Comparison of ENCODE assay signal across 9 mouse cellular contexts in the genomic region with DNA sequence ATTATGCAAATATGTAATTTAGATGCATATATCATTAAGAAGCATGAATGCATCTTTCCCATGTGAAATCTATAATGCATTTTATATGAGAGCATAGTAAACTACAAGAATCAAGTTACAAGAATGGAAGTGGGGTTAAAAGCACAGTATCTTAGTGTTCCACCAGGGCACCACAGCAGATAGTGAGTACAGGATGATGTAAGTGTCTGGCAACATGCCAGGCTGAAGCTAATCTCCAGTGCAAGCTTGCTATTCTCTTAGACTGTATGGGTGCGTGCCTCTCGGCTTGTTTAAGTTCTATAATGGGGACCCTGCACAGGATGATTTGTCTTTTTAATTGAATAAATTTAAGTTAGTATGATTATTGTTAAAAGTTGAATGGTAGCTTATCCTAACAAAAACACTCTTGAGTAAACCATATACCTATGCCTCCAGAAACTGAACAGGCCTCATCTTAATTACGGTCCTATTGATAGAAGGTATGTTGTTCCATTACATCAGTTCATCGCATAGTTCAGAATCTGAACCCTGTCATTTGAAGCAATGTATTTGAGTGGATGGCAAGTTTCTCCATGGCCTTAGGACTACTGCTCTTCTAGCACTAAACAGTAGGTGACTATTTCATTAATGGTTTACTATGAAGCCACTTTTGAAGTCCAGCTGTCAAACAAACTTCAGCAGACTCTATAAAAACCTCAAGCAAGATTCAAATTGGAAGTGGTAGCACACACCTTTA. TPM values are rescaled to one million over a fixed set of nuclear protein-coding genes. Genes with fewer than 3 reads are reported as not detected.
DNase-seq lines count a peak whose midpoint lies in the region; ATAC-seq and TF ChIP-seq lines count a peak whose summit lies in the region.
"Had no signal": no experiment of that assay in that cellular context is flagged by ENCODE, and none has a peak within 500 bp of the region (broad histone marks: within the 10 kb centered on the region; RNA-seq: fewer than 3 reads in every experiment).

No protein-coding gene starts in this region.

- 71% methylated on average over 4 of the region's 4 CpGs for WGBS in embryonic facial prominence, embryonic 14.5 days
- 28% methylated on average over 4 of the region's 4 CpGs for WGBS in heart, embryonic 16.5 days

- ATAC-seq in embryonic facial prominence, embryonic 14.5 days (ENCODE audit: low read depth): peak; percentile 88
- ATAC-seq in heart, embryonic 16.5 days (replicated peaks; ENCODE audit: extremely low read depth, insufficient read depth, low FRiP score): peak; percentile 97

- TF ChIP-seq CTCF in left cerebral cortex, adult 2 months (IDR thresholded peaks at IDR 0.05): peak; percentile 29
- TF ChIP-seq CTCF in layer of hippocampus, adult 2 months (conservative IDR thresholded peaks at IDR 0.05): peak; percentile 69

- no peak overlapping the region for H3K4me2 ChIP-seq in embryonic facial prominence, embryonic 14.5 days (ENCODE audit: low read depth, low read length)
- H3K4me2 ChIP-seq in heart, embryonic 16.5 days (ENCODE audit: low read depth, low read length): no peak overlapping the region
- H3K4me2 ChIP-seq: limb, embryonic 13.5 days had no signal

- peaks cover 31% of the 10 kb centered on the region for H3K36me3 ChIP-seq in embryonic facial prominence, embryonic 14.5 days (ENCODE audit: control insufficient read depth, insufficient read depth, low read length)
- H3K36me3 ChIP-seq in heart, embryonic 16.5 days (ENCODE audit: control insufficient read depth, insufficient read depth): peaks cover 28% of the 10 kb centered on the region

- no peak overlapping the region for H3K27ac ChIP-seq in left cerebral cortex, adult 2 months
- H3K27ac ChIP-seq in embryonic facial prominence, embryonic 14.5 days (replicated peaks; ENCODE audit: low read depth, low read length): no peak overlapping the region
- peak overlapping the region; percentile 79 for H3K27ac ChIP-seq in heart, embryonic 16.5 days (ENCODE audit: low read length)
- no peak overlapping the region for H3K27ac ChIP-seq in layer of hippocampus, adult 2 months
- H3K27ac ChIP-seq: limb, embryonic 13.5 days had no signal

- H3K9me3 ChIP-seq in embryonic facial prominence, embryonic 14.5 days (ENCODE audit: control insufficient read depth, low read length): no peaks in the 10 kb centered on the region
- no peaks in the 10 kb centered on the region for H3K9me3 ChIP-seq in heart, embryonic 16.5 days (replicated peaks; ENCODE audit: control insufficient read depth, low read length)
- H3K9me3 ChIP-seq: limb, embryonic 13.5 days had no signal

- H3K9ac ChIP-seq in embryonic facial prominence, embryonic 14.5 days (ENCODE audit: low read depth, low read length): no peak overlapping the region
- no peak overlapping the region for H3K9ac ChIP-seq in heart, embryonic 16.5 days (ENCODE audit: low read length)
- H3K9ac ChIP-seq: limb, embryonic 13.5 days had no signal

- H3K27me3 ChIP-seq in embryonic facial prominence, embryonic 14.5 days (replicated peaks; ENCODE audit: control insufficient read depth, insufficient read depth, low read length): no peaks in the 10 kb centered on the region
- no peaks in the 10 kb centered on the region for H3K27me3 ChIP-seq in heart, embryonic 16.5 days (ENCODE audit: control insufficient read depth, insufficient read depth, low read length)
- H3K27me3 ChIP-seq: limb, embryonic 13.5 days had no signal

- DNase-seq in left cerebral cortex, adult 2 months (ENCODE audit: extremely low spot score in 1 of 2, low spot score in 2 of 2): peak in 1 of 2 experiments; percentile 32
- DNase-seq in left cerebral cortex, adult 8-10 months (ENCODE audit: low spot score in 2 of 2): no peak
- peak; percentile 72 for DNase-seq in adrenal gland, adult 8-10 months
- peak; percentile 87 for DNase-seq in embryonic facial prominence, embryonic 14.5 days (ENCODE audit: low spot score)
- peak; percentile 20 to 49 for DNase-seq in layer of hippocampus, adult 2 months (ENCODE audit: low spot score in 2 of 2)
- peak; percentile 55 for DNase-seq in mesoderm, embryonic 11.5 days (ENCODE audit: low read depth, low spot score)
- peak; percentile 36 to 62 for DNase-seq in urinary bladder, postnatal 4 days (ENCODE audit: low spot score in 2 of 2)

- H3K4me1 ChIP-seq in embryonic facial prominence, embryonic 14.5 days (ENCODE audit: control insufficient read depth, insufficient read depth, low read length): no peaks in the 10 kb centered on the region
- H3K4me1 ChIP-seq in heart, embryonic 16.5 days (ENCODE audit: control insufficient read depth, insufficient read depth, low read length): peaks cover 9% of the 10 kb centered on the region

- no peak overlapping the region for H3K4me3 ChIP-seq in left cerebral cortex, adult 2 months
- H3K4me3 ChIP-seq in embryonic facial prominence, embryonic 14.5 days (ENCODE audit: low read depth, low read length): no peak overlapping the region
- no peak overlapping the region for H3K4me3 ChIP-seq in heart, embryonic 16.5 days (ENCODE audit: low read length)
- no peak overlapping the region for H3K4me3 ChIP-seq in layer of hippocampus, adult 2 months
- H3K4me3 ChIP-seq: limb, embryonic 13.5 days had no signal

- intact Hi-C loops in left cerebral cortex, adult 2 months (cut with DNase I): no loop called here

RNA-seq across cellular contexts. Expression of a gene that starts 37.7 kb away (rescaled TPM):
- 10 to 100 TPM; 33.7 to 36.1 TPM for total RNA-seq in left cerebral cortex, adult 2 months (2021)
- total RNA-seq in left cerebral cortex, adult 8-10 months (2022): 10 to 100 TPM; 30.2 to 35.3 (median 34.3) TPM
- total RNA-seq in adrenal gland, adult 8-10 months (2022): 10 to 100 TPM; 12.1 to 13.8 (median 12.5) TPM
- 13.4 and 13.7 TPM in 2 replicates for polyA plus RNA-seq in embryonic facial prominence, embryonic 14.5 days (2014; fragmentation: Nextera tagmentation; extraction: Ambion mirVana)
- polyA plus RNA-seq in heart, embryonic 16.5 days (2015; fragmentation: Nextera tagmentation; extraction: Ambion mirVana): 15.7 and 15.8 TPM in 2 replicates
- total RNA-seq in layer of hippocampus, adult 2 months (2021): 10 to 100 TPM; 33.7 to 34.7 TPM

Comparison
In these comparisons a context has a peak if more than half of its experiments do, and no peak if none do; other contexts are left out.
1. DNase-seq: peak in adrenal gland, adult 8-10 months (single experiment), embryonic facial prominence, embryonic 14.5 days (single experiment), layer of hippocampus, adult 2 months (2 of 2), mesoderm, embryonic 11.5 days (single experiment) and urinary bladder, postnatal 4 days (2 of 2); none in left cerebral cortex, adult 8-10 months (0 of 2).